Mouse (Mus musculus) lung, postnatal 0 days (tissue): ENCODE measurements around the gene Mto1.
A peak's percentile ranks its signal among the peaks of the same experiment; 100 is the strongest.

Experiments used
- CTCF ChIP-seq: IDR thresholded peaks from 2 replicates; pipeline ENCODE4 v1.5.1; 2016; ENCODE audit warnings: antibody characterized with exemption, mild to moderate bottlenecking
- EP300 ChIP-seq: IDR thresholded peaks from 2 replicates; pipeline ENCODE4 v1.6.1; 2016; ENCODE audit warnings: antibody characterized with exemption, mild to moderate bottlenecking, control low read depth

- 0 out of 2 replicates have a peak, but pooled peaks have one; percentile 8 for TF ChIP-seq CTCF
- no peak for TF ChIP-seq EP300
Observed at GRCm38 (mm10) chr9:78476531-78477020, 28.6 kb downstream of the Mto1 start.
